Mouse (Mus musculus): Measurements from ENCODE around the gene Vasn.
"Not testable (repeated sequence)": the region's sequence is repeated elsewhere in the genome, so short reads cannot be mapped to it uniquely, and the experiment has no call there.

The Vasn gene

DNA sequence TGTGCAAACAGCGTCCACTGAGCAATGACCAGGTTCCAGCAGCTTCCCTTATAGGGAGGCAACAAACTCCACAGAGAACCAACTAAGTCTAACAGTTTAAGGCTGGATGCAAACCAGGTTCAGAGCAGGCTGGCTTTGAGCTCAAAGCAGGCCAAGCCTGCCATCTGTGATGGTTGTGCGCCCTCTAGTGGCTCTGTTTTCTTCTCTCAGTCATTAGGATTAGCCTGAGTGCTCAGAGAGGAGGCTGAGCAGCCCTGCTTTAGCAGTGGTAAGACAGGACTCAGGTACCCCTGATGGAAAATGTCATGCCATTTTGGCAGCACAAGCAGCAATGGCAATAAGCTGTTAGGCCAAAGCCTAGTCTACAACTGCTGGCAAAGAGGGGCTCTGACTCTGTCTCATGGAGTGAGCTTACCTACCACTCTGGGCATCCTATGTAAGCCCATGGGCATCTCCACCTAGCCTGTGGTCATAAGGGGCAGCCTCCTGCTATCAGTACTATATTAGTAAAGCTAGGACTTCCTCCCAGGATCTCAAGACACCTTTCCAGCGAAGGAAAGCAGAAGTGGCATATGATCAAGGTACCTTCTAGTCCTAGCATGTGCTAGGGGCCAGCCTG is 27.6 kb downstream of the Vasn start:
- DNase-seq (ENCODE audit: inconsistent ontology term): peak; percentile 70

DNA sequence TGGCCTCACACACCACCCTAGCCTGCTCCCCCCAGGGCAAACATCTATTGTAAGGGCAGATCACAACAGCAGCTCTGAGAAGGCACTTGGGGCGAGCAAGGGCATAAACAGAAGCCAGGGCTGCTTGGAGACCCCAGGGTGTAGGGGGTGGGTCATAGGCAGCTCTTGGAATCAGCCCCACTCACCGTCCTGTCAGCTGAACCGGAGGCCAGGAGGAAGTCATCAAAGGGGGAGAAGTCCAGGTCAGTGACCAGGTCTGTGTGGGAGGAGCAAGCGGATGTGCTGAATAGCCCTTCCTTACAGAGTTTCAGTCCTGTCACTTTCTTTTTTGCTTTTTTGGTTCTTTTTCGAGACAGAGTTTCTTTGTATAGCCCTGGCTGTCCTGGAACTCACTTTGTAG is 30.6 kb downstream of the Vasn start:
- DNase-seq (ENCODE audit: inconsistent ontology term): no peak

GRCm38 (mm10) chr16:4674091-4674490 is 34.4 kb downstream of the Vasn start:
- no peak for DNase-seq (ENCODE audit: inconsistent ontology term)

GRCm38 (mm10) chr16:4676836-4677235 is 37.1 kb downstream of the Vasn start:
- no peak for DNase-seq (ENCODE audit: inconsistent ontology term)

DNA sequence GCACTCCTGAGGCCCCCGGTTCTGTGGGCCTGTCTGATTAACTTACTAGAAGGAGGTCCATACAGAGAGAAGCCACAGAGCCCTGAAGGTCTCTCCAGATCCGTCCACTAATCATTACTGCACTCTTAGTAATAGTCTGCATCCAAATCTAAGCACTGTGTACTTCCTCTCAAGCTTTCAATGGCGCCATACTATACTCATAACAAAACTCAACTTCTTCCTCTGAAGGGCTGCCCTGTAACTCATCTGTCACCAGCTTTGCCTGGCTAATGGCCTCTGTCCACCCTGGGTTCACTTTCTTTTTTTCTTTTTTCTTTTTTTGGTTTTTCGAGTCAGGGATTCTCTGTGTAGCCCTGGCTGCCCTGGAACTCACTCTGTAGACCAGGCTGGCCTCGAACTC is 38.3 kb downstream of the Vasn start:
- DNase-seq (ENCODE audit: inconsistent ontology term): no peak

DNA sequence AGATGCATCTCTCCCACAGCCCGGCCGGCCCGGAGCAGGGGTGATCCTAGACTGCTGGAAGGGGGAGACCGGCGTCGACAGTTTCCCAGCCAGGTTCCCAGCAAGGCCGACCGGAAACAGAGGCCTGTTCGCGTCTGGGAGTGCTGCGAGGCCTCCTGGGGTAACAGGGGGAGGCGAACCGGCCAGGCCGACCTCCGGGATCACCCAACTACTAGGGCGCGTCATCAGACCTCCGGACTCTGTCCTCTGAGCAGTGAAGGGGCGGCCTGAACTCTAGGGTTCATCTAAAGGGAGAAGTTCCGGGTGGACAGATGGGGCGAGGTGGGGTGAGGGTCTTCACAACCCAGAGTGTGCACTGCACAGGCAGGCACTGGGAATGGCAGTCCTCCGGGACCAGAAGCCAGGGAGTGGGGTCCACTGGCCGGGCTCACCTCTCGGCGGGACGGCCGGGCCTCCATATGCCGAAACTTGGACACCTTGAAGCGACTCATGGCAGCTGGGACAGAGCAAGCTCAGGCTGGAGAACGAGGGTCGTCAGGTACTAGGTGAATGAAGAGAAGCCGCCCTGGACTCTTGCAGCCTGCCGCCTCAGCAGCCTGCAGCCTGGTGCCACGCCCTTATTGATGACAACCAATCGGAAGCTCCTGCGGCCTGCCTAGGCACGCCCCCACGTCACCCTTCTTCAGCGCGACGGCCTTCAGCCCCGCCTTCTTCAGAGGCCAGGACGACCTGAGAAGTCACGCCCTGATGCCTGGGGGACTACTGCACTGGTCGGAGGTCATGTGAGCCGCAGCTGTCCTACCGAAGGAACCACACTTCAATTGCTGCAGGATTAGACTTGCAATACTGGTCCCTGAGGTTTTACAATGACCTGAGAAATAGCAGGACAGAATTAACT is 39.6 kb downstream of the Vasn start, which contains the start of gene Coro7:
TSS of gene Coro7 (minus strand) at position 657 of the 898 bp plus-strand sequence.
- DNase-seq (ENCODE audit: inconsistent ontology term): peak; percentile 91

GRCm38 (mm10) chr16:4680922-4681455 is 41.2 kb downstream of the Vasn start:
- DNase-seq (ENCODE audit: inconsistent ontology term): not testable (repeated sequence)

- DNase-seq (ENCODE audit: inconsistent ontology term): no peak
Observed at GRCm38 (mm10) chr16:4682628-4683179, 43.0 kb downstream of the Vasn start.

- no peak for DNase-seq (ENCODE audit: inconsistent ontology term)
Observed at GRCm38 (mm10) chr16:4683193-4683580, 43.4 kb downstream of the Vasn start.

DNA sequence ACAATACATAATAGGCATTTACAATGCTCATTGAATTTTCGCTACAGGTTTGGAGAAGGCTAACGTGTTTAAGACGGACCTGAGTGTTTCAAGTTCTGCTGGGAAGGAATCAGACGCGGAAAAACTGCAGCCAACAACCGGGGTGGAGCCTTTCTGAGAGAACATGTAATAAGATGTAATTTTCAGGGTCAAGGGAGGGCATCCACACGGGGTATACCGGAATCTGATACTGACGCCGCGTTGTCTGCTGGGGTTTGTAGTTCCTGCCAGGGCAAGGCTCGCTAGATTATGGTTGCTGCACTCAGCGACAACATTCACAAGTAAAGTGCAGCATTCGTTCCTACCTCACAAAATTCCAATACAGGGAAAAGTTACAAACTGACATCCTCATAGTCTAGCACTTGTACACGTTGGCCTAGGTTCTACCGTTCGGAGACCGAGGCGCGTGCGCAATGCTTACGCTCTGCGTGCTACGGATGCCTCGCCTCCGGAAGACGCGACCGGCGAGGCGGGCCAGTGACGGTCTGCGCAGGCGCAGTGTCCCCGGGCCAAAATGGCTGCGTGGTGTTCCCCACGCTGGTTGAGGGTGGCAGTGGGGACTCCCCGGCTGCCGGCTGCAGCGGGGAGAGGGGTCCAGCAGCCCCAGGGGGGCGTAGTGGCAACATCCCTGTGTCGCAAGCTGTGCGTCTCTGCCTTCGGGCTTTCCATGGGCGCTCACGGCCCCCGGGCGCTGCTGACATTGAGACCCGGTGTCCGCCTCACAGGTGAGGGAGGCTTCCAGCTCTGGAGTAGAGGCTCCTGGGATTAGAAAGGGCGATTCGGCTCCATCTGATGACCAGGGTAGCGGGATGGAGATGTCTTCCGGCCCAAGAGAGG is 44.1 kb downstream of the Vasn start:
- DNase-seq (ENCODE audit: inconsistent ontology term): peak; percentile 94

- peak; percentile 2 for DNase-seq (ENCODE audit: inconsistent ontology term)
Observed at GRCm38 (mm10) chr16:4684457-4684791, 44.7 kb downstream of the Vasn start.

GRCm38 (mm10) chr16:4689371-4689770 is 49.6 kb downstream of the Vasn start:
- not testable (repeated sequence) for DNase-seq (ENCODE audit: inconsistent ontology term)

Data from Muller cell, postnatal 12 days (primary cell).